Mouse (Mus musculus) cerebellum, adult 9-10 months (tissue): ENCODE results near the gene Olfr1462.

Experiments used
- DNase-seq: peaks from one replicate; pipeline ENCODE4 v3.0.0; 2022

The Olfr1462 gene

DNA sequence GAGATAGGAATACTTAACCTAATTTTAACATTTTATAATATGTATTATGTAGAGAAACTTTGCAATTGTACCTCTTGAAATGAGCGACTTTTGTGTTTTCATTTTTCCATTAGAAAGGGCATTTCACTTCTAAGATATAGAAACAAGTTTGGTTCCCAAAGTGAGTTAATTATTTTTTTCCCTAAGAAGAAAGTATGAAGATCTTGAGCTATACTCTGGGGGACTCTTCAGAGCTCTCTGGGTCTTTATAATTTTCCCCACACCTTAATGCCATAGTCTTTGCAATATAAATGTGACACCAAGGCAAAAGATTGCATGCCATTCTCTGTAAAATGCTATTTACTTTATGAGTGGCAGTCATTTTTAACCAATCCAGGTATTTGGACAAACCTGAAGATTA lies at the start of gene Olfr1462:
Gene Olfr1462 (plus strand): TSS at position 301 of the 400 bp plus-strand sequence.
- no peak for DNase-seq

DNA sequence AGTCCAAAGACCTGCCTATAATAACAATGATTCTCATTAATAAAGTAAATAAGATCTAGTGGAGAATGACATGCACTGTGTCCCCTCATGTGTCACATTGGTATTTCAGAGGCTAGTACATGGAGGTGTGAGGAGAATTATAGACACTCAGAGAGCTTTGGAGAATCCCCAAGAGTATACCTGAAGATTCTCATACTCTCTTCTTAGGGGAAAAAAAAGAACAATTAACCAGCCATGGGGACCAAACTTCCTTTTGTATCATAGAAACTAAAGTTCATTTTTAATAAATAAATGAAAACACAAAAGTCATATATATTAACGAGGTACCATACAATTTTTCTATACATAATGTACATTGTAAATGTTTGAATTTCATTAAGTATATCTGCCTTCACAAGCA lies 36.1 kb upstream of the Olfr1462 start, which contains the start of gene Olfr1459:
Gene Olfr1459 (minus strand): TSS at position 101 of the 400 bp plus-strand sequence.
- DNase-seq, result no peak

DNA sequence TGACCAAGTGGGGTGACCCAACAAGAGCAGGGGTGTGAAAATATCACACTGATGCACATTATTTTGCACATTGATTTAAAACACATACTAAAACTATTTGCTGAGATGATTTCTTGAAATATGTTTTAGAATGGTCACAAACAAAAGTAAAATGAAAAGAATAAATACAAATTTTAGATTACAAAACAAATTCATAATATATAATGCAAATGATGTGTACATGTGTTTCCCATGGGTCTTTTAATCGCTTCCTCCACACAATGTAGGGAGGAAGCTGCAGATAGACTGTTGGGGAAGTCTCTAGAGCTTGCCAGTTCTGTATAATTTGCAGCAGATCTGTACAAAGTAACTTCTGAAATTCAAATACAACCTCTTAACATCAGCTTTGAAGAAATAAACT lies 22.8 kb upstream of the Olfr1462 start, which contains the start of gene Olfr1461:
Gene Olfr1461 (plus strand): TSS at position 301 of the 400 bp plus-strand sequence.
- DNase-seq, result no peak

DNA sequence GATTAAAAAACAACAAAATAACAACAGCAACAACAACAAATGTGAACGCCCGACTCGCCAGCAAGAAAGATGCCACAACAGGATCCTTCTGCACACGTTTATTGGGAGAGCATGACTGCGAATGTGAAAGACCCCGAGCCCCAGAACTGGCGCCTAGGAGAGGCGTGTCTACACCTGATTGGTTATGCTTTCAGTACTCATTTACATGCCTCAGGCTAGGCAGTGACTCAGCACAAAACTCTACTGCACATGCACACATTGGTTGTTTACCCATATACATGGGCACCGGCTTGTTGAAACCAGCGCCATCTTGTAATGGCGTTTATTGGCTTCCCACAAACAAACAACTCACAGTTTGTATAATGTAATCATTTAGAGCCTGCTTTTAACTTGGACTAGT lies 36.1 kb downstream of the Olfr1462 start:
- no peak for DNase-seq

DNA sequence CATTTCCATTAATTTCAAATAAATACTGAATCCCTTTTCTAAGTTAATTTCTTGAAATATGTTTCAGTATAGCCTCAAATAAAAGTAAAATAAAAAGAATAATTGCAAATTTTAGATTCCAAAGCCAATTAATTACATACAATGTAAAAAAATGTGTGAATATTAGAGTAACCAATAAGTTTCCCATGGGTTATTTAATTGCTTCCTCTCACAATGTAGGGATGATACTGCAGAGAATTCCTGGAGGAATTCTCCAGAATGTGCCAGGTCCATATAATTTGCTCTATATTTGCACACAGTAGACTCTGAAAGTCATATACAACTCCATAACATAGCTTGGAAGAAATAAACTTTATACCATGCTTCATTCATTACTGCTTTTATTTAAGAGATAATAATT lies 45.5 kb downstream of the Olfr1462 start, which contains the start of gene Olfr1463:
Gene Olfr1463 (plus strand): TSS at position 301 of the 400 bp plus-strand sequence.
- DNase-seq, result no peak
